Mouse (Mus musculus) Patski (cell line): ENCODE results near the gene Rbbp8nl. TPM values are rescaled to one million over a fixed set of nuclear protein-coding genes. Genes with fewer than 3 reads are reported as not detected.

Experiments
- ATAC-seq: fragments of 100-300 bp; one replicate; pipeline ENCODE4 v1.8.0; 2021
- CTCF ChIA-PET: fragments of 350-600 bp; sonication (Branson Sonifier 250); formaldehyde crosslinking; loops from one replicate; lab custom pipeline; 2022; ENCODE audit warnings: inconsistent platforms; lab: Charles Lee
- POLR2A ChIA-PET: fragments of 350-600 bp; sonication (Branson Sonifier 250); formaldehyde crosslinking; loops from one replicate; lab custom pipeline; 2022; ENCODE audit warnings: antibody characterized with exemption, inconsistent platforms; lab: Charles Lee
- DNase-seq: peaks from one replicate; pipeline ENCODE4 v3.0.0-alpha.2; 2011; ENCODE audit warnings: low read depth, low spot score
- H3K27me3 ChIP-seq: fragments of 371-371 bp; one replicate; pipeline ENCODE4 v1.5.1; 2021
- CTCF ChIP-seq: fragments of 100-300 bp; IDR thresholded peaks from one replicate; pipeline ENCODE4 v1.5.1; 2021
- in situ Hi-C: fragments of 300-500 bp; cut with MboI; formaldehyde crosslinking; loops from 3 replicates; pipeline ENCODE4 v1.11.1; 2018; ENCODE audit warnings: low pct_unique_long_range_greater_than_20kb, mixed read lengths
- polyA plus RNA-seq: library from polyadenylated mRNA; unstranded; gene quantifications from one replicate; pipeline ENCODE4 v1.2.3, GENCODE M21; 2021

Rbbp8nl gene
- polyA plus RNA-seq: not detected

- ChIA-PET CTCF (interaction anchor here (1.0 to 2.1 kb wide), 2 partner anchors 14 to 21 kb away, joined by 3 to 4 read pairs; no protein-coding TSS in a partner anchor), POLR2A (no interaction called here)
- ATAC-seq (no peak), DNase-seq (no peak)
- peaks cover 37% of the 10 kb centered on the region for H3K27me3 ChIP-seq
- in situ Hi-C loops: loop anchor here (5.0 kb wide), 1 partner anchor 33 kb away; no protein-coding TSS in a partner anchor
- no peak for TF ChIP-seq CTCF
Measured at GRCm38 (mm10) chr2:180289440-180290108, at the start of gene Rbbp8nl. TSS of gene Rbbp8nl (minus strand) at chr2:180289879.

- DNase-seq: no peak
- no peak for ATAC-seq
- peaks cover 54% of the 10 kb centered on the region for H3K27me3 ChIP-seq
- CTCF ChIA-PET: interaction anchor here (1.2 kb wide), 1 partner anchor 16 kb away, joined by 3 read pairs; no protein-coding TSS in a partner anchor
- no peak for TF ChIP-seq CTCF
- POLR2A ChIA-PET: no interaction called here
- in situ Hi-C loops: no loop called here
Measured at GRCm38 (mm10) chr2:180334551-180334986, 44.9 kb upstream of the Rbbp8nl start, which contains the start of gene Gata5. TSS of gene Gata5 (minus strand) at chr2:180334699.

GRCm38 (mm10) chr2:180333778-180334550 is 44.3 kb upstream of the Rbbp8nl start:
- CTCF ChIA-PET: interaction anchor here (1.2 kb wide), 1 partner anchor 16 kb away, joined by 3 read pairs; no protein-coding TSS in a partner anchor
- in situ Hi-C loops: no loop called here
- TF ChIP-seq CTCF: no peak
- no peak for DNase-seq
- POLR2A ChIA-PET: no interaction called here
- no peak for ATAC-seq
- peaks cover 49% of the 10 kb centered on the region for H3K27me3 ChIP-seq

- ChIA-PET POLR2A (no interaction called here), CTCF (interaction anchor here (1.0 kb wide), 1 partner anchor 11 kb away, joined by 3 read pairs; no protein-coding TSS in a partner anchor)
- no peak for ATAC-seq
- no peak for DNase-seq
- in situ Hi-C loops: no loop called here
- H3K27me3 ChIP-seq: peaks cover 44% of the 10 kb centered on the region
- no peak for TF ChIP-seq CTCF
Measured at GRCm38 (mm10) chr2:180329466-180329865, 39.8 kb upstream of the Rbbp8nl start.

GRCm38 (mm10) chr2:180322674-180323355 is 33.1 kb upstream of the Rbbp8nl start:
- ATAC-seq: no peak
- no peak for TF ChIP-seq CTCF
- ChIA-PET POLR2A (no interaction called here), CTCF (no interaction called here)
- DNase-seq: no peak
- in situ Hi-C loops: loop anchor here (5.0 to 25.0 kb wide), 2 partner anchors 36 to 439 kb away; partner anchors contain the start of gene Rbbp8nl
- peaks cover 40% of the 10 kb centered on the region for H3K27me3 ChIP-seq

- ChIA-PET POLR2A (no interaction called here), CTCF (no interaction called here)
- no peak for DNase-seq
- ATAC-seq: no peak
- TF ChIP-seq CTCF: no peak
- in situ Hi-C loops: loop anchor here (5.0 to 25.0 kb wide), 2 partner anchors 33 to 442 kb away; partner anchors contain the start of gene Rbbp8nl
- peaks cover 31% of the 10 kb centered on the region for H3K27me3 ChIP-seq
Measured at GRCm38 (mm10) chr2:180320216-180320615, 30.5 kb upstream of the Rbbp8nl start.

- ChIA-PET CTCF (no interaction called here), POLR2A (no interaction called here)
- ATAC-seq: no peak
- in situ Hi-C loops: loop anchor here (25.0 kb wide), 1 partner anchor 445 kb away; no protein-coding TSS in a partner anchor
- H3K27me3 ChIP-seq: peaks cover 17% of the 10 kb centered on the region
- no peak for DNase-seq
- TF ChIP-seq CTCF: no peak
Measured at GRCm38 (mm10) chr2:180317591-180317990, 27.9 kb upstream of the Rbbp8nl start.

GRCm38 (mm10) chr2:180314292-180314691 is 24.6 kb upstream of the Rbbp8nl start:
- TF ChIP-seq CTCF: no peak
- H3K27me3 ChIP-seq: peaks cover 28% of the 10 kb centered on the region
- in situ Hi-C loops: loop anchor here (25.0 kb wide), 1 partner anchor 448 kb away; no protein-coding TSS in a partner anchor
- POLR2A ChIA-PET: no interaction called here
- ATAC-seq: no peak
- CTCF ChIA-PET: interaction anchor here (1.3 to 1.4 kb wide), 2 partner anchors 13 to 38 kb away, joined by 3 read pairs; no protein-coding TSS in a partner anchor
- no peak for DNase-seq

GRCm38 (mm10) chr2:180311147-180311546 is 21.5 kb upstream of the Rbbp8nl start:
- in situ Hi-C loops: loop anchor here (25.0 kb wide), 1 partner anchor 451 kb away; no protein-coding TSS in a partner anchor
- no peak for TF ChIP-seq CTCF
- DNase-seq: no peak
- ChIA-PET POLR2A (no interaction called here), CTCF (interaction anchor here (1.2 kb wide), 1 partner anchor 21 kb away, joined by 3 read pairs; the partner anchor contains the start of gene Rbbp8nl)
- peaks cover 14% of the 10 kb centered on the region for H3K27me3 ChIP-seq
- ATAC-seq: no peak

GRCm38 (mm10) chr2:180307680-180308079 is 18.0 kb upstream of the Rbbp8nl start:
- ChIA-PET CTCF (no interaction called here), POLR2A (no interaction called here)
- TF ChIP-seq CTCF: no peak
- in situ Hi-C loops: loop anchor here (25.0 kb wide), 1 partner anchor 455 kb away; no protein-coding TSS in a partner anchor
- no peak for DNase-seq
- H3K27me3 ChIP-seq: peaks cover 18% of the 10 kb centered on the region
- ATAC-seq: no peak
